Mouse (Mus musculus) erythroblast, embryonic 14.5 days (primary cell): Measurements from ENCODE around the gene Ncbp1. TPM values are rescaled to one million over a fixed set of nuclear protein-coding genes. Genes with fewer than 3 reads are reported as not detected.
A peak's percentile ranks its signal among the peaks of the same experiment; 100 is the strongest.

Source experiments
- H3K27me3 ChIP-seq: 2 replicates; pipeline ENCODE4 v1.6.1; 2012; ENCODE audit warnings: inconsistent platforms; ENCODE audit not compliant: control insufficient read depth
- H3K36me3 ChIP-seq: 2 replicates; pipeline ENCODE4 v1.6.1; 2012; ENCODE audit warnings: mild to moderate bottlenecking, inconsistent platforms; ENCODE audit not compliant: control insufficient read depth
- H3K4me1 ChIP-seq: 2 replicates; pipeline ENCODE4 v1.6.1; 2012; ENCODE audit warnings: inconsistent platforms; ENCODE audit not compliant: control insufficient read depth
- H3K4me3 ChIP-seq: replicated peaks from 2 replicates; pipeline ENCODE3; 2012; ENCODE audit warnings: moderate library complexity, mild to moderate bottlenecking, inconsistent platforms
- H3K9me3 ChIP-seq: 2 replicates; pipeline ENCODE4 v1.6.1; 2012; ENCODE audit warnings: low read length, inconsistent platforms, mixed read lengths; ENCODE audit not compliant: control insufficient read depth
- GATA1 ChIP-seq: IDR thresholded peaks from 2 replicates; pipeline ENCODE4 v1.6.1; 2012; ENCODE audit warnings: low read length, inconsistent platforms, mixed read lengths
- TAL1 ChIP-seq: IDR thresholded peaks from 3 replicates; pipeline ENCODE4 v1.6.1; 2012; ENCODE audit warnings: low read length, inconsistent platforms, mixed read lengths
- polyA plus RNA-seq: library from polyadenylated mRNA; stranded (reverse); fragments of >175 nt; gene quantifications from 2 replicates; pipeline ENCODE4 v1.2.3, GENCODE M21; 2012

Ncbp1 gene
- polyA plus RNA-seq, 1 experiment: 1.2 TPM

DNA sequence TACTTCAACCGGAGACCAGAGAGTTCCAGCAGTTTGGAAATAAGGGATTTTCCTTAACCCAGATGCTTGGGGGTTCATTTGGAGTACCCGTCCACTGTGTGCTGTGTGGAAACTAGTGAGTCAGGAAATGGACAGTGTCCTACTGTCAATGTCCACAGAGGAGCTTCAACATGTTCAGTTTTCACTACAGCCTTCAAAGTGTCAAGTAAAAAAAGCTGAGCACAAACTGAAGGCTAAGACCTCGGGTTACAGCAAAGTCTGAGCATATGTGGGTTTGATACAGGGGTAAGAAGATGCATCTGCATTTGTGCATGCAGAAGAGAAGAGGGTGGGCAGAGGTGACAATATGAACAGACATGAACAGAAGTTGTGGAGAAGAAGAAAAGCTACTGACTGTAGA, 17.6 kb upstream of the Ncbp1 start:
- Histone ChIP-seq H3K4me3 (no peak overlapping the region), H3K9me3 (no peaks in the 10 kb centered on the region), H3K27me3 (no peaks in the 10 kb centered on the region), H3K4me1 (no peaks in the 10 kb centered on the region), H3K36me3 (peaks cover 94% of the 10 kb centered on the region)
- TF ChIP-seq GATA1 (no peak), TAL1 (no peak)

DNA sequence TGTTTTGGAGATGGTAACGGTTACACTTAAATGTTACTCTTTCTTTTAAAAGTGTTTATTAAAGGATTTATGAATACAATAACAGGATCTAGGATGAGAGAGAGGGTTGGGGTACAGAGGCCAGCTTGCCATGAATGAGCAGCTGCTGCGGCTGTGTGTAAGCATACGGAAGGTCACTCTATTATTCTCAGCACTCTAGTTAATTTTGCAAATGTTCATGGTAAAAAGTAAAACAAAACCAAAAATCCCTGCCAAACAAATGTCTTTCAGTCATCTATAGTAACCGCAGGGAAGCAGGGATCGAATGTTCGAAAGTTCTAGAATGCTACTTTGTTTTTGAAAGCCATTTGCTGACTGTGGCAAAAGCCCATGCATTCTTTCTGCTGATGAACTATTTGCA, 15.1 kb upstream of the Ncbp1 start:
- no peaks in the 10 kb centered on the region for H3K27me3 ChIP-seq
- H3K36me3 ChIP-seq: peaks cover 86% of the 10 kb centered on the region
- no peaks in the 10 kb centered on the region for H3K9me3 ChIP-seq
- no peak overlapping the region for H3K4me3 ChIP-seq
- no peaks in the 10 kb centered on the region for H3K4me1 ChIP-seq
- no peak for TF ChIP-seq GATA1
- TF ChIP-seq TAL1: no peak

DNA sequence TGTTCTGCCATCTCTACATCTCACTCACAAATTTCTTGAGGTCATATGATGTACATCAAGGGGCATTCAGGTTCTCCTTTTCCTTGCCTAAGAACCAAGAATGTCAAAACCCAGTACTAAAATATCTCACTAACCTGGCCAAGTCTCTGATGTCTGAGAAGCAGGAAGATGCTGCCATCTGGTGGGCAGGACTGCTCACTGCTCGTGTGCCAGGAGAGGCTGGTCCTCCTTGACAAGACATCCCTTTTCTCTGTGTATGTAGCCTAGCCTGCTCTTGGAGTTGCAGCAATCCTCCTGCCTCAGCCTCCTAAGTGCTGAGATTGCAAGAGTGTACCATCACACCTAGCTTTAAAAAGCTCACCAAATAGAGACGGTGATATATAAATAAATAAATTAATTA, 11.9 kb upstream of the Ncbp1 start:
- H3K9me3 ChIP-seq: no peaks in the 10 kb centered on the region
- no peak overlapping the region for H3K4me3 ChIP-seq
- H3K4me1 ChIP-seq: no peaks in the 10 kb centered on the region
- TF ChIP-seq GATA1 (no peak), TAL1 (no peak)
- no peaks in the 10 kb centered on the region for H3K27me3 ChIP-seq
- peaks cover 84% of the 10 kb centered on the region for H3K36me3 ChIP-seq

DNA sequence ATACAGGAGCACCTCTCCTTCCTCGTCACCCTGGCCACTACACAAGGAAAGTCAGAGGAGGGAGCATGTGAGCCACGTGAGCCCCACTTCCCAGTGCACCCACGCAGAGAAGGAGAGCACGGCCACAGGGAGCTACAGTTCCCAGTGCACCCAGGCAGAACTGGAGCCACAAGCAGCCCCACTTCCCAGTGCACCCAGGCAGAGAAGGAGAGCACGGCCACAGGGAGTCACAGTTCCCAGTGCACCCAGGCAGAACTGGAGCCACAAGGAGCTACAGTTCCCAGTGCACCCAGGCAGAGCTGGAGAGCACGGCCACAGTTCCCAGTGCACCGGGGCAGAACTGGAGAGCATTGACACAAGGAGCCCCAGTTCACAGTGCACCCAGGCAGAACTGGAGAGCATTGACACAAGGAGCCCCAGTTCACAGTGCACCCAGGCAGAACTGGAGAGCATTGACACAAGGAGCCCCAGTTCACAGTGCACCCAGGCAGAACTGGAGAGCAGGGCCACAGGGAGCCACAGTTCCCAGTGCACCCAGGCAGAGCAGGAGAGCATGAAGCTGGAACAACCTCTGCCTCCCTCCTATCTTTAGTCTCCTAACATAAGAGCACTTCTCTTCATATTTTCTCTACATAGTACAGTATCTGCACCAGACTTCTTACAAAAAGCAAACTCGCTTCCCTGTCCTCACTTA, 9.0 kb upstream of the Ncbp1 start:
- Histone ChIP-seq H3K4me1 (no peaks in the 10 kb centered on the region), H3K27me3 (no peaks in the 10 kb centered on the region), H3K36me3 (peaks cover 82% of the 10 kb centered on the region), H3K4me3 (no peak overlapping the region), H3K9me3 (no peaks in the 10 kb centered on the region)
- no peak for TF ChIP-seq GATA1
- no peak for TF ChIP-seq TAL1

DNA sequence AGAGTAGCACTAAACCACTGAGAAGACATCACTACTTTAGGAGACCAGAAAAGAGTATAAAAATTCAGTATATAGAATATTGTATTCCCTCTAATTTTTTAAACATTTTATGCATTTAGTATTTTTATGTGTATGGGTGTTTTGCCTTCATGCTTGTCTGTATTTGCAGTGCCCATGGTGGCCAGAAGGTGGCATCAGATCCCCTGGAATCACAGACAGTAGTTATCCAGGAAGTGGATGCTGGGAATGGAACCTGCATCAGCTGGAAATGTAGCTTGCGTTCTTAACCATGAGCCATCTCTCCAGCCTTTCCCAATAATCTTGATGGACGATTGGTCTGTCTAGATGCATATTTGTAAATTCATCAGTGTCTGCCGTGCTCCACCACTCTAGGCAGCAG, 8.2 kb upstream of the Ncbp1 start:
- no peaks in the 10 kb centered on the region for H3K9me3 ChIP-seq
- H3K4me1 ChIP-seq: no peaks in the 10 kb centered on the region
- no peaks in the 10 kb centered on the region for H3K27me3 ChIP-seq
- no peak for TF ChIP-seq GATA1
- TF ChIP-seq TAL1: no peak
- peaks cover 81% of the 10 kb centered on the region for H3K36me3 ChIP-seq
- no peak overlapping the region for H3K4me3 ChIP-seq

DNA sequence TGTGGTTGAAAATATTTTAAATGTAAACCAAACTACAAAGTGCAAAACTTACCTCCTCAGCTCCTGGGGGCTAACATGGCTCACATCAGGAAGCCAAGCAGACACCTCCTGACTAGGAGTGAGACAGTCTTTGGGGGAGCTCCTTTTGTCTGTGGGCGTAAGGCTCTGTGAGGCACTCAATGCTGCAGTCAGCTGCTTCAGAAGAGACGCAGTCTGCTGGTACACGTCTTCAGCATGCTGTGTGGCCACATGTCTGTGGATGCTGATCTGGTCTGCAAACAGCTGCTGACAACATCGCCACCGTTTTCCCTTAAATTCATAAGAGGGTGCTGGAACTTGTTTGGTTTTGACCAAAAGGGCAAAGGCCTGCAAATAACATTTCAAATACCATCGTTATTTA, 6.6 kb upstream of the Ncbp1 start:
- no peaks in the 10 kb centered on the region for H3K9me3 ChIP-seq
- H3K4me1 ChIP-seq: peaks cover 2% of the 10 kb centered on the region
- no peaks in the 10 kb centered on the region for H3K27me3 ChIP-seq
- no peak overlapping the region for H3K4me3 ChIP-seq
- TF ChIP-seq GATA1 (no peak), TAL1 (no peak)
- peaks cover 71% of the 10 kb centered on the region for H3K36me3 ChIP-seq

DNA sequence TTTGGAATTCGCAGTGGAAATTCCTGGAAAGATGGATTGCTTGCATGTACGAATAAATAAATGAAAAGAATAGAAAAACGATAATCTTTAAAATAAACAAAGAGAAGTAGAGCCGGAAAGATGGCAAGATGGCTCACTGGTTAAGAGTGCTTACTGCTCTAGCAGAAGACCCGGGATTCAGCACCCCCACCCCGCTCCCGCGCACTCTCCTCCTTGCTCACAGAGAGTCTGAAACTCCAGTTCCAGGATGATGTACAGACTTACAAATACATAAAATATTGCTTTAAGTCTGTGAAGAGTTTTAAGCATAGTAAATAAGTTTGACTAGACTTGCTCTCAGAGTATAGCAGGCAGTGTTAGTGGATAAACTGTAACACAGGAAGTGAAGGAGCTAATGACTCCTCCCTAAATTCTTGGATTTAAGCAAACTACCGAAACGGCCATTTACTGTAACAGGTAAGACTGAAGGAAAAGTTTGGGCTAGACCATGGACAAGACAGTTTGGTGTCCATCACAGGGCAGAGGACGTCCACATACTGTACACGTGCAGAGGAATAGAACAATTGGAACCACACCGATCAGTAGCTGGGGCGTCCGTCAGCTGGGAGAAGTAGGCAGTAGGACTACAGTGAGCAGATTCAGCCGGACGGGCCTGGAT, 655 bp upstream of the Ncbp1 start:
- H3K4me3 ChIP-seq: peak overlapping the region; percentile 74
- no peaks in the 10 kb centered on the region for H3K9me3 ChIP-seq
- peaks cover 26% of the 10 kb centered on the region for H3K36me3 ChIP-seq
- H3K4me1 ChIP-seq: peaks cover 51% of the 10 kb centered on the region
- H3K27me3 ChIP-seq: no peaks in the 10 kb centered on the region
- TF ChIP-seq TAL1: no peak
- no peak for TF ChIP-seq GATA1

DNA sequence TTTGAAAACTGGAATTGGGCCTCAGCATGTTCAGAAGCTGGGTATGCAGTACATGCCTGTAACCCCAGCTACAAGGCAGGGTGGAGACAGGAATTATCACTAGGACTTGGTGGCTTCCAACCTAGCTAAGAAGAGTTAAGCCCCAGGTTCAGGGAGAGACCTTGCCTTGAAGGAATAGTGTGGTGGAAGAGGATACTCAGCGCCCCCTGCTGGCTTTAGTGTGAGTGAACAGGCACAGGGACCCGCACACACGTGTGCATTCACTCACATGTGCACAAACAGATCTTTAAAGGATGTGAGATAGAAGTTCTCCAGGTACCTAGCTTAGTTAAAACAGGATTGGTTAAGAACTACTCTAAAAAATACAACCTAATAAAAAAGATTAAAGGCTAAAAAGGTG, 5.9 kb downstream of the Ncbp1 start:
- Histone ChIP-seq H3K27me3 (no peaks in the 10 kb centered on the region), H3K36me3 (peaks cover 52% of the 10 kb centered on the region), H3K4me1 (peaks cover 42% of the 10 kb centered on the region), H3K9me3 (no peaks in the 10 kb centered on the region), H3K4me3 (no peak overlapping the region)
- TF ChIP-seq GATA1: no peak
- no peak for TF ChIP-seq TAL1

DNA sequence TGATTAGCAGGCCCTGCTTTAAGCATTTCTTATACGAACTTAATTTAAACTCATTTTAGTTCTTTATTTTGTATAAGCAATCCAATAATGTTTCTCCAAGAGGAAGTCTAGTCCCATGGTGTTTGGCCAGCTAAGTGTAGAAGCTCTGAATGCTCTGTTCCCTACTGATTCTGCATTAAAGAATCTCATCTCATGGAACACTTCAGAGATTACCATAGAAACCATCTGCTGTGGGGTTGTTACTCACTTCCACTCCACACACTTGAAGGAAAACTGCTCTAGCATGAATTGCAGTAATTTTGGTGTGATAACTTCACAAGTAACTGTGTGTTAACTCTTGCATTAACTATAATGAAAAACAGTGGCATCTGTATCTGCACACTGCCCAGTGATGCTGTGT, 8.5 kb downstream of the Ncbp1 start:
- H3K9me3 ChIP-seq: no peaks in the 10 kb centered on the region
- H3K36me3 ChIP-seq: peaks cover 76% of the 10 kb centered on the region
- TF ChIP-seq GATA1 (no peak), TAL1 (no peak)
- no peak overlapping the region for H3K4me3 ChIP-seq
- peaks cover 22% of the 10 kb centered on the region for H3K4me1 ChIP-seq
- H3K27me3 ChIP-seq: no peaks in the 10 kb centered on the region
